Mouse (Mus musculus) lung, embryonic 16.5 days (tissue): Measurements from ENCODE around the gene Git2. TPM values are rescaled to one million over a fixed set of nuclear protein-coding genes. Genes with fewer than 3 reads are reported as not detected.

Source experiments
- ATAC-seq: fragments of 200-750 bp; cut with Nextera tagmentation; 2 replicates; pipeline ENCODE4 v1.8.0; 2017; ENCODE audit warnings: low read depth, mild to moderate bottlenecking, moderate library complexity
- H3K27ac ChIP-seq: fragments of 300-500 bp; sonication (generic); 2 replicates; pipeline ENCODE4 v1.5.1; 2014; ENCODE audit warnings: mild to moderate bottlenecking, control low read depth, low read length
- H3K27me3 ChIP-seq: fragments of 300-500 bp; sonication (generic); 2 replicates; pipeline ENCODE4 v1.6.1; 2014; ENCODE audit warnings: low read depth, low read length, mixed read lengths; ENCODE audit not compliant: control insufficient read depth, insufficient read depth
- H3K36me3 ChIP-seq: fragments of 300-500 bp; sonication (generic); 2 replicates; pipeline ENCODE4 v1.6.1; 2014; ENCODE audit warnings: low read length; ENCODE audit not compliant: control insufficient read depth, insufficient read depth
- H3K4me1 ChIP-seq: fragments of 300-500 bp; sonication (generic); replicated peaks from 2 replicates; pipeline ENCODE4 v1.6.1; 2014; ENCODE audit warnings: low read length, mixed read lengths; ENCODE audit not compliant: control insufficient read depth, insufficient read depth
- H3K4me2 ChIP-seq: fragments of 300-500 bp; sonication (generic); 2 replicates; pipeline ENCODE4 v1.6.1; 2014; ENCODE audit warnings: low read depth, low read length, control low read depth
- H3K4me3 ChIP-seq: fragments of 300-500 bp; sonication (generic); 2 replicates; pipeline ENCODE4 v1.5.1; 2014; ENCODE audit warnings: mild to moderate bottlenecking, low read length, control low read depth
- H3K9ac ChIP-seq: fragments of 300-500 bp; sonication (generic); 2 replicates; pipeline ENCODE4 v1.6.1; 2014; ENCODE audit warnings: low read length, control low read depth
- H3K9me3 ChIP-seq: fragments of 300-500 bp; sonication (generic); 2 replicates; pipeline ENCODE4 v1.6.1; 2016; ENCODE audit warnings: low read length; ENCODE audit not compliant: control insufficient read depth
- WGBS: fragments of 180-500 bp; shearing (Covaris S2); extraction: QIAGEN DNeasy Blood & Tissue Kit; methylation state at CpG from one replicate; pipeline ENCODE4 v1.1.7; 2014; 5-methylcytosine and 5-hydroxymethylcytosine counted together
- polyA plus RNA-seq: library from polyadenylated mRNA; unstranded; fragments of >200 nt; fragmentation: Nextera tagmentation; extraction: Ambion mirVana; gene quantifications from 2 replicates; pipeline ENCODE4 v1.2.1, GENCODE M21; 2015

Gene Git2
- polyA plus RNA-seq, 1 experiment from 2014 or later: 59.0 TPM

DNA sequence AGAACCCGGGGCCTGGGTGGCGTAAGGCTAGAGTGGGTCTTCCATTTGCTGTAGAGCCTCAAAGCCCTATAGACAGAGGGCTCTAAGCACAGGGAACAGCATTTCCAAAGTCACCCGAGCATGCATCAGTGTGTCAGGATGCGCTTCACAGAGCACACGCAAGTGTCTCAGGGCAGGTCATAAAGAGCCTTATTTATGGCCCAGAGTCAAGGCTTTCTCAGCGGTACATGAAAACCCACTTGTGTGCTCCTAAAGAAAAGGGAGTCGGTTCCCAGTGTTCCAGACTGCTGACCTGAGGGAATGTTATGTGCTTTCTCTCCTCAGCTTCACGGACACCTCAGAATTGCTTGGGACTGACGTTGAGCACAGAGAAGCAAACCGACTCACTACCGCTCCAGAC lies 54.5 kb downstream of the Git2 start:
- no peak overlapping the region for H3K9ac ChIP-seq
- no peak overlapping the region for H3K4me2 ChIP-seq
- peaks cover 3% of the 10 kb centered on the region; the same call in 1 of the 2 replicates for H3K9me3 ChIP-seq
- ATAC-seq: no peak
- H3K27me3 ChIP-seq: no peaks in the 10 kb centered on the region
- no peak overlapping the region for H3K27ac ChIP-seq
- no peaks in the 10 kb centered on the region for H3K4me1 ChIP-seq
- 90% methylated on average over 11 of the region's 11 CpGs for WGBS
- peaks cover 38% of the 10 kb centered on the region for H3K36me3 ChIP-seq
- H3K4me3 ChIP-seq: no peak overlapping the region

DNA sequence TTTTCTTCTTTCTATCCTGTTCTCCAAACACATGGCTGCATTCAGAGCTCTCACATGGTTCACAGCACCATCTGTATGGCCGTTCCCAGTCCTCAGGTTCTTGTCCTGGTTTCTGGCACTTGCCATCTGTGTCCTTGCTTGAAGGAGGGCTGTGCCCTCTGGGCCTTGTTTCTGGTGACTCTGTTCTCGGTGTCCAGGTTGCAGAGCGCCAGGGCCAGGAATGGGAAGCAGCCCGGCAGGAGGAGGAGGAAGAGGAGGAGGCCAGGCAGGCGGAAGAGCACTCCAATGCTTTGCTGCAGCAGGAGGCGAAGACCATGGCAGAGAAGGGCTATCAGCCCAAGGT lies 55.4 kb downstream of the Git2 start:
- Histone ChIP-seq H3K4me3 (no peak overlapping the region), H3K9ac (no peak overlapping the region), H3K36me3 (peaks cover 41% of the 10 kb centered on the region), H3K9me3 (peaks cover 3% of the 10 kb centered on the region; the same call in 1 of the 2 replicates), H3K4me1 (no peaks in the 10 kb centered on the region), H3K4me2 (no peak overlapping the region), H3K27ac (no peak overlapping the region), H3K27me3 (no peaks in the 10 kb centered on the region)
- ATAC-seq: no peak
- WGBS: 88% methylated on average over 6 of the region's 6 CpGs

DNA sequence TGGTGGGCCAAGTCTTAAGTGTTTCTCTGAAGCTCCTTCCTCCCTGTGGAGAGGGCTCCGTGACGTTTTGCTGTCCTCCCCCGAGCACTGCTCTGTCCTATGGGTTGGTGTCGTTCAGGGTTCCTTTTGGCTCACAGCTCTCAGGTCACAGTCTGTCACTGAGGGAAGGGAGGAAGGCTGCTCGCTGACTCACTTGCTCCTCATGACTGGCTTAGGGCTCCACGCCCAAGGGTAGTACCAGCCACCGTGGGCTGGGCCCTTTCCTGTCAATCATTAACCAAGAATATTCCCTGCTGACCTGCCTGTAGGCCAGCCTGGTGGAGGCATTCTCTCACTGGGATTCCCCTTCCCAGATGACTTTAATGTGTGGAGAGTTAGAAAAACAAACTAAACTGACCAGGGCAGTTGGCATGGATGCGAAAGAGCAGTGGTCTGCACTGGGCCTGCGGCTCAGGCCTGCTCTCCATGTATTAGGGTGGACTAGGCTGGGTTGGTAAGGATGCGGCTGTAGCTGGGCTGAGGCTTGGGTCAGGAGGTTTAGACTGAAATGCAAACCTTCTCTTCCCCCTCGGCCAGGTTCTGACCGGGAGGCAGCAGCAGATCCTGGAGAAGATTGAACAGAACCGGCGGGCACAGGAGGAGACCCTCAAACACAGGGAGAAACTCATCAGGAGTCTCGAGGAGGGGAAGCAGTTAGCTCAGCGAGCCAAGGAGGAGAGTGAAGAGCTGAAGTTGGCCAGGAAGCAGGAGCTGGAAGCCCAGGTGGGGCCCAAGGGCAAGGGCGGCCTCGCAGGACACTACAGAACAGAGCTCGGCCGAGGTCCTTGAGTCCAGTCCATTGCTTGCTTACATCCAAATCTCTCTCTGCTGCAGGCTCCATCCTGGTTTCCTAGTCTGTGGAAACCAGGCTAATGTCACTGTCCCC lies 56.1 kb downstream of the Git2 start:
- no peak overlapping the region for H3K4me2 ChIP-seq
- ATAC-seq: no peak
- WGBS: 77% methylated on average over 20 of the region's 20 CpGs
- H3K4me1 ChIP-seq: no peaks in the 10 kb centered on the region
- H3K27ac ChIP-seq: no peak overlapping the region
- H3K9ac ChIP-seq: no peak overlapping the region
- H3K36me3 ChIP-seq: peaks cover 47% of the 10 kb centered on the region
- no peak overlapping the region for H3K4me3 ChIP-seq
- H3K27me3 ChIP-seq: no peaks in the 10 kb centered on the region
- H3K9me3 ChIP-seq: peaks cover 2% of the 10 kb centered on the region; the same call in 1 of the 2 replicates

DNA sequence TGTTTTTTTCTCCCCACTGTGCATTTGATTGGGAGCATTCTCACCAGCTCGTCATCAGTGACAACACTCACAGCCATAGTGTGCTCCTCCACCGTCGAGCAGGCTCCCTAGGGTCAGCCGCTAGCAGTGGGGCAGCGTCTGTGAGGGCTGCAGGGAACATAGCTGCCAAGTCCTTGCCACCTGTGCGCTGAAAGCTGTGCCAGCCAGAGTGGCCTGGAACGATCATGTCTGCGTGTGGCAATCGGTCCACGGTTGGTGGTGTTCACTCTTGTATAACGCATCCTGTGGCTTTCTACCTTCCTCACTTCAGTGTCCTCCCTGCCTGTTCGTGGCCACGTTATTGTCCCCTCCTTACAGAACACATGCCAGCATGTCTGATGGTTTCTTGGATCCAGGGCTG lies 56.8 kb downstream of the Git2 start:
- no peak overlapping the region for H3K4me3 ChIP-seq
- 85% methylated on average over 13 of the region's 13 CpGs for WGBS
- H3K4me1 ChIP-seq: no peaks in the 10 kb centered on the region
- no peak for ATAC-seq
- no peak overlapping the region for H3K4me2 ChIP-seq
- no peaks in the 10 kb centered on the region for H3K9me3 ChIP-seq
- no peak overlapping the region for H3K27ac ChIP-seq
- peaks cover 48% of the 10 kb centered on the region for H3K36me3 ChIP-seq
- no peaks in the 10 kb centered on the region for H3K27me3 ChIP-seq
- H3K9ac ChIP-seq: no peak overlapping the region

DNA sequence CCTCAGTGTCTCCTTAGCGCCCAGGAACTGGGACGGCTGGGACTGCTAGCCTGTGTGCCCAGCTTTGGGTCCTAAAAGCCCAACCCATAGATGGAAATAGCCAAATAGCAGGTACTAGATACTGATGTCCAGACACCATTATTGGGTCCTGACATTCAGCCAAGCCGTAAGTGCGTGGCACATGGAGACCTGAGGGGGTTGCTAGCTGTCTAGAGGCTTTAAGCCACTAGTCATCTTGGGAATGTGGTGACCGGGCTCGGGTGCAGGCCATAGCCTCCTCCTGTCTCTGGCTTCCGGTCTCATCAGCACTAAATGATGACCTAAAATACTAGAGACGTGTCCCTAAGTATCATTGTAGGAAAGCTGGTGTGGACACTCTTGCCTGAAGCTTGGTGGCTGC lies 57.4 kb downstream of the Git2 start:
- Histone ChIP-seq H3K9ac (no peak overlapping the region), H3K9me3 (no peaks in the 10 kb centered on the region), H3K36me3 (peaks cover 50% of the 10 kb centered on the region), H3K4me1 (no peaks in the 10 kb centered on the region), H3K27ac (no peak overlapping the region), H3K27me3 (no peaks in the 10 kb centered on the region), H3K4me3 (no peak overlapping the region), H3K4me2 (no peak overlapping the region)
- WGBS: 88% methylated on average over 8 of the region's 8 CpGs
- ATAC-seq: no peak

DNA sequence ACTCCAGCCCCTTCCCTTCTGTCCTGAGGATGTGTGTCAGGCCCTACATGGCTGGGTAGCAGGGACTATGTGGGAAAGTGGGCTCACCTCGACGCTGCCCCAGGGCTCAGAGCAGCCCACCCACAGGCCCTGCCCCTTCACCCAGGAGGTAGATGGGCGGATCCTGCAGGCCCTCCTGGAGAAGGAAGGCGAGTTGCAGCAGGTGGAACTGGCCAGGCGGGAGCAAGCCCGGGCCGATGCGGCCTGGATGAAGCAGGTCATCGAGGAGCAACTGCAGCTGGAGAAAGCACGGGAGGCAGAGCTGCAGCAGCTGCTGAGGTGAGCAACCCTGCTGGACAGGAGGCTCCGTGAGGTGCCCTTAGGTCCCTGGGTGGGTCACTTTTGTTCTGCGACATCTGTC lies 58.0 kb downstream of the Git2 start:
- WGBS: 86% methylated on average over 12 of the region's 12 CpGs
- Histone ChIP-seq H3K9me3 (no peaks in the 10 kb centered on the region), H3K9ac (no peak overlapping the region), H3K27me3 (no peaks in the 10 kb centered on the region), H3K36me3 (peaks cover 44% of the 10 kb centered on the region), H3K27ac (no peak overlapping the region), H3K4me1 (no peaks in the 10 kb centered on the region), H3K4me2 (no peak overlapping the region), H3K4me3 (no peak overlapping the region)
- no peak for ATAC-seq

DNA sequence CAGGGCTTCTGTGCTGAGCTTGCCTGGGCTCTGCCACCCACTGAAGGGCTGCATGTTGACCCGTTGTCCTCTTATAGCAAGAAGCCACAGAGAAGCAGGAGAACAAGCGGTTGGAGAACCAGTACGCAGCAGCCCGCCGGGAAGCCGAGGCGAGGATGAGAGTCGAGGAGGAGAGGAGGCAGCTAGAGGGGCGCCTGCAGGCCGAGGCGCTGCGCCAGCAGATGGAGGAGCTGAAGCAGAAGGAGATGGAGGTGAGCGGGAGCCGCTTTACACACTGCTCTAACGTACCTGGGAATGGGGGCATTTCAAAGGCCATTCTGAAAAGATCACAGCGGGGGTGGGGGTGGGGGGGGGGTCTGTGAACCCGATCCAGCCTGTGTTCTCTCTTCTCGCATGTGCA lies 60.8 kb downstream of the Git2 start:
- H3K36me3 ChIP-seq: peaks cover 43% of the 10 kb centered on the region
- H3K4me3 ChIP-seq: no peak overlapping the region
- no peaks in the 10 kb centered on the region for H3K4me1 ChIP-seq
- H3K27me3 ChIP-seq: no peaks in the 10 kb centered on the region
- H3K27ac ChIP-seq: no peak overlapping the region
- H3K9me3 ChIP-seq: no peaks in the 10 kb centered on the region
- no peak overlapping the region for H3K4me2 ChIP-seq
- 86% methylated on average over 18 of the region's 18 CpGs for WGBS
- H3K9ac ChIP-seq: no peak overlapping the region
- no peak for ATAC-seq

DNA sequence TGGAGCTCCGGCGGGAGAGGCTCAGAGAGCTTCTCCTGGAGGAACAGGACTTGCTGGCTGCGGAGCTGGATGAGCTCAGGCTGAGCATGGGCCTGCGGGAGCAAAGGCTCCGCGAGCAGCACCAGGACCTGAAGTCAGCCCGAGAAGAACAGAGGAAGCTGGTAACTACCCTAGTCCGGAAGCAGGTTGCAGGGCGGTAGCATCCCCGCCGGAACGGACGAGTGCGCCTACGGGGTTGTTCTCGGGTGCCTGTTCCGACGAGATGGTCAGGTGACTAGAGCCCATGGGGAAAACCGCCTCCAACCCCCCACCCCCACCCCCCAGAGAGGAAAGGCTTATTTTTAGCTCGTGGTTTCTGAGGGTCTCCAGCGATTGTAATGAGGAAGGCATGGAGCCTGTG lies 66.0 kb downstream of the Git2 start:
- H3K4me3 ChIP-seq: no peak overlapping the region
- no peak overlapping the region for H3K27ac ChIP-seq
- H3K9ac ChIP-seq: no peak overlapping the region
- H3K4me1 ChIP-seq: peaks cover 6% of the 10 kb centered on the region
- no peak for ATAC-seq
- no peaks in the 10 kb centered on the region for H3K27me3 ChIP-seq
- 89% methylated on average over 21 of the region's 21 CpGs for WGBS
- no peaks in the 10 kb centered on the region for H3K9me3 ChIP-seq
- peaks cover 17% of the 10 kb centered on the region for H3K36me3 ChIP-seq
- no peak overlapping the region for H3K4me2 ChIP-seq

DNA sequence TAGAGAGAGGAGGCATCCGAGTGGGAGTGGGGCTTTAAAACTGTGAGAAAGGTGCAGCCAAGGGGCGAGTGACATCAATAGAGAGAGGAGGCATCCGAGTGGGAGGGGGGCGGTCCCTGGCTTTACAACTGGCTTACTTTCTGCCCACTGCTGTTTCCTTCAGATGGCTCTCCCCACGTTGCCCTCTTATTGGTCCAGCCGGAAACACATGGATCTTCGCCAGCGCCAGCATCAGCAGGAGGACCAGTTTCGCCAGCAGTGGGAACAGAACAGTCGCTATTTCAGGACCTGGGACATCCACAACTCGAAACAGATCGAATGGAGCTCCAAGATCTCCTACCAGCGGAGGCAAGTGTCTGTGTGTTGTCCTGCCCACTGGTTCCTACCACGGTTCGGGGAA lies 66.8 kb downstream of the Git2 start:
- Histone ChIP-seq H3K9ac (peak overlapping the region; percentile 87), H3K9me3 (no peaks in the 10 kb centered on the region), H3K36me3 (peaks cover 15% of the 10 kb centered on the region), H3K4me3 (peak overlapping the region; percentile 94), H3K4me2 (peak overlapping the region; percentile 57), H3K4me1 (peaks cover 6% of the 10 kb centered on the region), H3K27ac (no peak overlapping the region), H3K27me3 (no peaks in the 10 kb centered on the region)
- 55% methylated on average over 15 of the region's 15 CpGs for whole genome bisulfite sequencing
- ATAC-seq: no peak
